In the genomic region with DNA sequence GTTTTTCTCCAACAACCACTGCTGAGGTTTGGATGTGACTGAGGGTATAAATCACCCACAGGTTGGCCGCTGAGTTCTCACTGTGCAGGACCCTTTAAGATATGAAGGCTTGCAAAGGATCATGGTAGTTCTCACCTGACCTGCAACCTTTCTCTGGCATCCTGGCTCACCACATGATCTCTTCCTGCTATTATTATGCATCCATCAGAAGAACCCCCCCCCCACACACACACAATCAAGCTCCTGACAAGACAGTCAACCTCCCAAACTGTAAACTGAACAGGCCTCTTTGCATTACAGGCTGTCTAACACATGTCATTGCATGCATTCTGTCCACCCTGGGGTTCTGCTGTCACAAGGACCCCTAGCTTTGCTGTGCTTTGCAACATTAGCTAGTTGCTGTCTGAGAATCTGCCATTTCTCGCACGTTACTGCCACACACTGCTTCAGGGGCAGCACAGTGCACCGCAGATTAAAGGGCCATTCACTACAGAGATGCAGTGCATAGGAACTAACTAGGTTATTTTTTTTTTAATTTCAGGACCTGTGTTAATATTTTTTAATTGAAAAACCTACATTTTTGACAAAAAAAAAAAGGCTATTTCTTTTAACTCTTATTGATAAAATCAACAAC, we compare ENCODE assay signal across 30 mouse cellular contexts.
DNase-seq lines count a peak whose midpoint lies in the region; ATAC-seq lines count a peak whose summit lies in the region.
"Had no signal": no experiment of that assay in that cellular context is flagged by ENCODE, and none has a peak within 500 bp of the region (broad histone marks: within the 10 kb centered on the region; RNA-seq: fewer than 3 reads in every experiment).

No protein-coding gene starts in this region.

- no peaks in the 10 kb centered on the region for H3K27me3 ChIP-seq in midbrain, embryonic 13.5 days
- no peaks in the 10 kb centered on the region for H3K27me3 ChIP-seq in midbrain, embryonic 16.5 days (ENCODE audit: control insufficient read depth, insufficient read depth, low read depth, low read length)
- H3K27me3 ChIP-seq: CH12.LX; embryonic facial prominence, embryonic 13.5 days; forebrain, embryonic 12.5 days; Patski had no signal

- peaks cover 15% of the 10 kb centered on the region for H3K36me3 ChIP-seq in midbrain, embryonic 13.5 days
- no peaks in the 10 kb centered on the region for H3K36me3 ChIP-seq in midbrain, embryonic 16.5 days (ENCODE audit: control insufficient read depth, insufficient read depth, low read length)

- H3K4me1 ChIP-seq in midbrain, embryonic 13.5 days (replicated peaks), result peaks cover 4% of the 10 kb centered on the region; the same call in 1 of the 2 replicates
- H3K4me1 ChIP-seq in midbrain, embryonic 16.5 days (ENCODE audit: control insufficient read depth, insufficient read depth, low read length), result 0 out of 2 replicates have a peak, but pooled peaks cover 3% of the 10 kb centered on the region
- H3K4me1 ChIP-seq: embryonic facial prominence, embryonic 10.5 days; embryonic facial prominence, embryonic 13.5 days; forebrain, embryonic 12.5 days; heart, embryonic 10.5 days; hindbrain, embryonic 10.5 days had no signal

- ATAC-seq in midbrain, embryonic 13.5 days, result peak; percentile 60; the same call in 1 of the 2 replicates
- no peak for ATAC-seq in midbrain, embryonic 16.5 days
- ATAC-seq: activated CD4-positive, CD25-positive, alpha-beta regulatory T cell, adult 4 months; forebrain, postnatal 0 days; intestine, postnatal 0 days; Patski had no signal

- WGBS in midbrain, embryonic 13.5 days, result 60% methylated on average over 4 of the region's 4 CpGs
- WGBS in midbrain, embryonic 16.5 days, result 59% methylated on average over 4 of the region's 4 CpGs

- H3K9me3 ChIP-seq in midbrain, embryonic 13.5 days, result no peaks in the 10 kb centered on the region
- 0 out of 2 replicates have a peak, but pooled peaks cover 4% of the 10 kb centered on the region for H3K9me3 ChIP-seq in midbrain, embryonic 16.5 days (replicated peaks; ENCODE audit: control insufficient read depth, low read length, poor library complexity, severe bottlenecking)
- H3K9me3 ChIP-seq: embryonic facial prominence, embryonic 13.5 days; forebrain, embryonic 12.5 days; heart, embryonic 10.5 days had no signal

- peak; percentile 80 for DNase-seq in heart, adult 11 months
- no peak for DNase-seq in heart, postnatal 25 days (ENCODE audit: low spot score)
- DNase-seq in ES-CJ7 (ENCODE audit: low read depth, low spot score), result peak; percentile 8
- DNase-seq in ZHBTc4 (ENCODE audit: low read depth, low spot score), result peak; percentile 38
- no peak for DNase-seq in left cerebral cortex, postnatal 10 days (ENCODE audit: extremely low spot score in 1 of 2, low spot score in 2 of 2)
- DNase-seq: adrenal gland, adult 8-10 months; adrenal gland, postnatal 25 days; B cell, adult 2 months; cerebellum, adult 11-12 months; cerebellum, adult 8-10 months; cerebellum, postnatal 10 days; cerebellum, postnatal 36 days; embryo, embryonic 11 days; forebrain, postnatal 0 days; gastrocnemius, postnatal 25 days; heart, adult 2 months; heart, postnatal 36 days had no signal

- no peak overlapping the region for H3K4me2 ChIP-seq in midbrain, embryonic 13.5 days (replicated peaks)
- H3K4me2 ChIP-seq in midbrain, embryonic 16.5 days (ENCODE audit: low read length), result no peak overlapping the region
- H3K4me2 ChIP-seq: embryonic facial prominence, embryonic 13.5 days; forebrain, embryonic 12.5 days; hindbrain, embryonic 14.5 days had no signal

- H3K9ac ChIP-seq in midbrain, embryonic 13.5 days (replicated peaks), result no peak overlapping the region
- H3K9ac ChIP-seq in midbrain, embryonic 16.5 days (ENCODE audit: low read depth, low read length), result no peak overlapping the region
- H3K9ac ChIP-seq: embryonic facial prominence, embryonic 13.5 days; forebrain, embryonic 12.5 days; forebrain, postnatal 0 days; hindbrain, embryonic 14.5 days had no signal

- 0 out of 2 replicates have a peak overlapping the region, but pooled peaks have one; percentile 36 for H3K27ac ChIP-seq in midbrain, embryonic 13.5 days
- H3K27ac ChIP-seq in midbrain, embryonic 16.5 days (ENCODE audit: low read length), result no peak overlapping the region; the same call in 1 of the 2 replicates
- H3K27ac ChIP-seq: embryonic facial prominence, embryonic 10.5 days; embryonic facial prominence, embryonic 13.5 days; forebrain, embryonic 12.5 days; heart, adult 2 months; heart, embryonic 10.5 days; hindbrain, embryonic 10.5 days; hindbrain, embryonic 14.5 days had no signal

- no peak overlapping the region for H3K4me3 ChIP-seq in midbrain, embryonic 13.5 days (replicated peaks)
- H3K4me3 ChIP-seq in midbrain, embryonic 16.5 days (ENCODE audit: low read depth, low read length), result no peak overlapping the region
- H3K4me3 ChIP-seq: embryonic facial prominence, embryonic 10.5 days; embryonic facial prominence, embryonic 13.5 days; erythroblast, embryonic 14.5 days; forebrain, embryonic 12.5 days; heart, adult 2 months; heart, embryonic 10.5 days; hindbrain, embryonic 10.5 days had no signal

- intact Hi-C loops in heart, postnatal 25 days (cut with DNase I), result no loop called here
- intact Hi-C loops in left cerebral cortex, postnatal 10 days (cut with DNase I), result no loop called here

Comparison
In these comparisons a context has a peak if more than half of its experiments do, and no peak if none do; other contexts are left out.
1. DNase-seq: peak in heart, adult 11 months (single experiment), ES-CJ7 (single experiment) and ZHBTc4 (single experiment); none in heart, postnatal 25 days (single experiment) and left cerebral cortex, postnatal 10 days (0 of 2).